Mouse (Mus musculus): ENCODE results near the gene Rad50. TPM values are rescaled to one million over a fixed set of nuclear protein-coding genes. Genes with fewer than 3 reads are reported as not detected.

Gene Rad50
- total RNA-seq, 2 experiments from 2014 or later = 5.2 to 6.7 TPM

- intact Hi-C loops (cut with DNase I; ENCODE audit: low total_unique reads) = no loop called here
- no peak for DNase-seq
Observed at GRCm38 (mm10) chr11:53637046-53637802, 69.9 kb downstream of the Rad50 start.

- DNase-seq = peak; percentile 16
- intact Hi-C loops (cut with DNase I; ENCODE audit: low total_unique reads) = no loop called here
Observed at GRCm38 (mm10) chr11:53636183-53636646, 70.9 kb downstream of the Rad50 start.

DNA sequence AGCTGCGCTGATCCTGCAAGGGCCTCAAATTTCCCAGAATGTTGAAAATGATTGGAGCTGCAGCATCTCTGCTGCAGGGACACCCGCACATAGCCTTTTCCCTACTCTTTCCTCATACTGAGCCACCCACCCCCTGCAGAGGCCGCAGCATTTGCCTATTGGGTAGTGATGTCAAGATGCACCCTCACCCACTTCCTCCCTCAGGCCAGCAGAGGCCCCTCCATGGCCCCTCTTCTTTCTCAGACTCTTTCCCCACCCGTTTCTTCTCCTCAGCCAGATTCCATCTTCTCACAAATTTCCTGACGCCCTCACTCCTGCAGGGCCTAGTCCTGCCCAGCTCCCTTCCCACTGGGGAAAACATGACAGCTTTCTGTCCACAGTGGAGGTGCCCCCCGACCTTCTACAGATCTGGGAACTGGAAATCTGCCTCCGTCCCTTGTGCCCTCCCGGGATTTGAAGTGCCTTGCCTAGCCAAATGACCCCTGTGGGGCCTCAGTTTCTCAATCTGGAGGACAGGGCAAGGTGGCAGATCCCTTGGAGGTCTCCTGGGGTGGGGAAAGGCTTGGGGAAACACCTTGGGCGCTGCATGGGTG is 71.4 kb downstream of the Rad50 start:
- intact Hi-C loops (cut with DNase I; ENCODE audit: low total_unique reads) = no loop called here
- DNase-seq = no peak

DNA sequence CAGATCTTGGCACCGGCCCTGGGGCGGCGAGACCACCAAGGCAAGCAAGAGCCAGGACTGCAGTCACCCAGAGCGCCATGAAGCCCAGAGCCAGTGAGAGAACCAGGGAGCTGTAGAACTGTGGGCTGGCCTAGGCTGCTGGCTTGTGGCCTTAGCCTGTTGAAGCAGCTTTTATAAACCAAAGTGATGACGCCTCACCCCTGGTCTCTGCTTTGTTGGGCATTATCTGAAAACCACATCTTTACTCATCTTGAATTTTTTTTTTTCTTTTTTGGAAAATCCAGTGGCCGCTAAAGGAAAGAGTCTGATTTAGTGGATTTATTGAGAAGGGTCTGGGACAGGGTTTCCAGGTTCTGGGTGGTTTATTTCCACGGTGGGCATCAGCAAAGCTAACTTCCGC is 72.6 kb downstream of the Rad50 start, which contains the start of gene Il13:
TSS of gene Il13 (minus strand) at position 147 of the 400 bp plus-strand sequence.
- intact Hi-C loops (cut with DNase I; ENCODE audit: low total_unique reads) = loop anchor here (5.0 kb wide), 1 partner anchor 47 kb away; no protein-coding TSS in a partner anchor
- no peak for DNase-seq

DNA sequence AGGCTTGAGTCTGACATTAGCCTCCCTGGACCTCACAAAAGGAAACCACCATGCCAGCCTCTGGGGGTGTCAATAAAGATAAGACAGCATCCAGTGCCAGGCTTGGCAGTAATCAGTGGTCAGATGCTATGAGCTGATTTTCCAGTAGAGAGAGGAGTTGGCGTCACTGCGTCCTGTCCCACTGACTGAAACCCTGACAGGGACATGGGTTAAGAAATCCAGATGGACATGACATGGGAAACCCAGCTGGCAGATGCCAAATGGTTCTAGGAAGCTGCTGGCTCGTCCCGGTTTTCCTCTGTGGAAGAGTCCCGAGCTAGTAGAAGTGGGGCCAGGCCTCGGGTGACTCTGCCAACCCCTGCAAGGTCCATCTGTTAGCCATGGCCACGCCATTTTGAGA is 73.5 kb downstream of the Rad50 start:
- intact Hi-C loops (cut with DNase I; ENCODE audit: low total_unique reads) = loop anchor here (5.0 kb wide), 1 partner anchor 46 kb away; no protein-coding TSS in a partner anchor
- DNase-seq = no peak

DNA sequence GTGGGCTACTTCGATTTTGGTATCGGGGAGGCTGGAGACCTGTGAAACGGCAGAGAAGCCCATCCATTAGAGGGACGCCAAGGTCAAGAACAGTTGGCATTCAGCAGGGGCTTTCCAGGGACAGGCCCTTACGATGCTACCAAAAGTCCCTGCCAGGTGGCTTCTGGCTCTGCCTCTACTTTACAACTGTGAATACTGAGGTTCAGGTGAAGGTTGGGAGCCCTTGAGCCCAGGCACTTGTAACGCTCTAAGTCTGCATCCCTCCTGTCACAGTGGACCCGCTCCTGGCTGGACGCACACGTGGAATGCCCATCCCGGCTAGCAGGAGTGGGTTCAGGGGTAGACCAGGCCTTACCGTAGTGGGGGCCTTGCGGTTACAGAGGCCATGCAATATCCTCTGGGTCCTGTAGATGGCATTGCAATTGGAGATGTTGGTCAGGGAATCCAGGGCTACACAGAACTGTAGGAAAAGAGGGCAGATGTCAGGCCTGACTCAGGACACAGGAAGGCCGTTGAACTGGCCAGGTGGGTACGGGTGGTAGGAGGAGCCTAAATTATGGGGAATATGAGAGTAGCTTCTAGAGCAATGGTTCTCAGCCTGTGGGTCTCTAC is 74.9 kb downstream of the Rad50 start:
- no peak for DNase-seq
- intact Hi-C loops (cut with DNase I; ENCODE audit: low total_unique reads) = loop anchor here (5.0 kb wide), 1 partner anchor 45 kb away; no protein-coding TSS in a partner anchor

DNA sequence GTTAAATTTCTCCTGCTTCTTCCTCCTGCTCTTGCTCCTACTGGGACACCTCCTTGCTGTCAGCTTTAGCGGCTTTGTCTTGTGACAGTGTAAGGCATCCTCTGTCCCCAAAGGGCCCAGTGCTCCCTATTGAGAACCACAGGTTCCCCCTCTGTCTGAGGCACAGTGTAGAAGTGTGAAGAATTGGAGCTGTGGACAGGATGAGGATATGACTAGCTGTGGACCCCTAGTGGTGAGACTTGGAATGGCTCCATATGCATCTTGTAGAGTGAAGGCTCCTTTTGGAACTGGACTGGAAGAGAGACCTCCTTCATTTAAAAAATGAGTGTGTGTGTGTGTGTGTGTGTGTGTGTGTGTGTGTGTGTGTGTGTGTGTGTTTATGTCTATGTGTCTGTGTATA is 79.3 kb downstream of the Rad50 start:
- DNase-seq = peak; percentile 65
- intact Hi-C loops (cut with DNase I; ENCODE audit: low total_unique reads) = loop anchor here (5.0 kb wide), 1 partner anchor 156 kb away; the partner anchor contains the start of gene Gm9837

DNA sequence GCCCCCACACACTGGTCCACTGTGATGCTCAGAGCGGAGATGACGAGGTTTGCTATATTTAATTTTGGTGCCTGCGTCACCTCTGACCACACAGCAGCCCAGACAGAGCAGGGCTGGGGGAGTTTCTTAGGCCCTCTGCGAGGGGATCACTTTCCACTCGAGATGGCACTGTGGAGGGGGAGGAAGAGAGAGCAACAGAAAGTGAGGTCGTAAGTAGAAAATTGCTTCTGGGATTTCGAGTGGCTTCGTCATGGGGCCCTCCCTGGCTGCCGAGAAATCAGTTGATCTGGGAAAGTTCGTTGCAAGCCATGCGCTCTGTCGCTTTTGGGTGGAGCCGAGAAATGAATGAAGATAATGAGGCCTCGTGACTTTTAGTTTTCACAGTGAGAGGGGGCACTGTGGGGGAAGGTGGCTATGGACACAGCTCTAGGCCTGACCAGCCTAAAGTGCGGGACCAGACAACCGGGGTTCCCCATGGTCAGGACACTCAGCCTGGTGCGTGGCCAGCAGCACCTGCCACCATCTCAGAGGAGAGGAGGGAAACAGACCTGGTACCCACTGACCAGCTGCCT is 80.2 kb downstream of the Rad50 start:
- no peak for DNase-seq
- intact Hi-C loops (cut with DNase I; ENCODE audit: low total_unique reads) = loop anchor here (5.0 kb wide), 1 partner anchor 155 kb away; the partner anchor contains the start of gene Gm9837

DNA sequence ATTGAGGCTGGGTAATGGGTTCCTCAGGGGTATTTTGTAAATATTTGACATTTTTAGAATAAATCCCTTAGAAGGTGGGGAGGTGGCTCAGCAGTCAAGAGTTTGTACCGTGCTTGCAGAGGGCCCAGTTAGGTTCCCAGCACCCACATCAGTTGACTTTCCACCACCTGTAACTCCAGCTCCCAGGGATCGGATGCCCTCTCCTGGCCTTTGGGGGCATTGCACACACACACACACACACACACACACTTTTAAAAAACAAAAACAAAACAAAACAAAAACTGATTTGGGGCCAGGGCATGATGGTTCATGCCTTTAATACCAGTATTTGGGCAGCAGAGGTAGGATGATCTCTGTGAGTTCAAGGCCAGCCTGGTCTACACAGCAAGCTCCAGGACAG is 83.0 kb downstream of the Rad50 start:
- no peak for DNase-seq
- intact Hi-C loops (cut with DNase I; ENCODE audit: low total_unique reads) = no loop called here

DNA sequence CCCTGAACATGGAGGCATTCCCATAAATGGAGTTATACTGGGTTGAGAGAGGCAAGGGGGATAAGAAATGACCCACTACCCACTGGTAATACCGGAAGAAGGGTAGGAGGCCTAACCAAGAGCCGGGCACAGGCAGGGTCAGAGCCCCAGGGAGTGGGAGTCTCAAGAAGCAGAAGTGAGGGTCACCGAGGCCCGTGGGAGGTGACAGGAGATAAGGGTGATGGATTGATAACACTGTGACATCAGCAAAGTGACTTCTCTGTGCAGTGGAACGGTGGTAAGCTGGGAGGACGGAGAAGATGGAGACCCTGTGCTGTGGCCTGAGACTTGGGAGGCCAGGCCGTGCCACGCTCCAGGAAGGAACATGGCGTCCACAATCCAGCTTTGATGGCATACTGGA is 83.5 kb downstream of the Rad50 start:
- intact Hi-C loops (cut with DNase I; ENCODE audit: low total_unique reads) = no loop called here
- no peak for DNase-seq

- intact Hi-C loops (cut with DNase I; ENCODE audit: low total_unique reads) = no loop called here
- no peak for DNase-seq
Observed at GRCm38 (mm10) chr11:53622440-53622806, 84.7 kb downstream of the Rad50 start.

GRCm38 (mm10) chr11:53621582-53622439 is 85.3 kb downstream of the Rad50 start:
- DNase-seq = no peak
- intact Hi-C loops (cut with DNase I; ENCODE audit: low total_unique reads) = no loop called here

GRCm38 (mm10) chr11:53620094-53620493 is 87.0 kb downstream of the Rad50 start:
- intact Hi-C loops (cut with DNase I; ENCODE audit: low total_unique reads) = no loop called here
- DNase-seq = no peak

GRCm38 (mm10) chr11:53619428-53619827 is 87.7 kb downstream of the Rad50 start:
- intact Hi-C loops (cut with DNase I; ENCODE audit: low total_unique reads) = no loop called here

GRCm38 (mm10) chr11:53618619-53619198 is 88.4 kb downstream of the Rad50 start, which contains the start of gene Il4:
TSS of gene Il4 (minus strand) at chr11:53618669.
- intact Hi-C loops (cut with DNase I; ENCODE audit: low total_unique reads) = no loop called here
- DNase-seq = no peak

More at GRCm38 (mm10) chr11:53619428-53619827, 87.7 kb downstream of the Rad50 start:
- no peak for DNase-seq

DNA sequence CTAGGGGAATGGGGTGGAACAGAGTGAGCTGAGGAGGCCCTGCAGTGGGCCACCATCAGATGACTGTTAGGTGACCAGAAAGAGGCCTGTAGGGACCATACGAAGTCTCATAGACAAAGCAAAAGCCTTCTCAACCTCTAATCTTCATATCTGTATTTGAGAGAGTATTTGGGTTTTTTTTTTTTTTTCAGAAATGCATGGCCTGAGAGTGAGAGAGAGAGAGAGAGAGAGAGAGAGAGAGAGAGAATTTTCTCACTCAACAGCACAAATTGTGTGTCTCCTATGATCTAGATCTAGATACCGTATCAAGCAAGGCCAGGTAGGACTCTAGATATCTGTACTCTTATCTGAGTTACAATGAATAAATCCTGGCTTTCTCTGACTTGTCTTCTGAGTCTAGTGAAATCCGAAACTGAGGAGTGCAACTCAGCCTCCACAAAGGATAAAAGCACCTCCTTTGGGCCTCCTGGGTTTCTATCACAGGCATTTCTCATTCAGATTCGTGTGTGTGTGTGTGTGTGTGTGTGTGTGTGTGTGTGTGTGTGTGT is 89.5 kb downstream of the Rad50 start:
- no peak for DNase-seq
- intact Hi-C loops (cut with DNase I; ENCODE audit: low total_unique reads) = no loop called here

DNA sequence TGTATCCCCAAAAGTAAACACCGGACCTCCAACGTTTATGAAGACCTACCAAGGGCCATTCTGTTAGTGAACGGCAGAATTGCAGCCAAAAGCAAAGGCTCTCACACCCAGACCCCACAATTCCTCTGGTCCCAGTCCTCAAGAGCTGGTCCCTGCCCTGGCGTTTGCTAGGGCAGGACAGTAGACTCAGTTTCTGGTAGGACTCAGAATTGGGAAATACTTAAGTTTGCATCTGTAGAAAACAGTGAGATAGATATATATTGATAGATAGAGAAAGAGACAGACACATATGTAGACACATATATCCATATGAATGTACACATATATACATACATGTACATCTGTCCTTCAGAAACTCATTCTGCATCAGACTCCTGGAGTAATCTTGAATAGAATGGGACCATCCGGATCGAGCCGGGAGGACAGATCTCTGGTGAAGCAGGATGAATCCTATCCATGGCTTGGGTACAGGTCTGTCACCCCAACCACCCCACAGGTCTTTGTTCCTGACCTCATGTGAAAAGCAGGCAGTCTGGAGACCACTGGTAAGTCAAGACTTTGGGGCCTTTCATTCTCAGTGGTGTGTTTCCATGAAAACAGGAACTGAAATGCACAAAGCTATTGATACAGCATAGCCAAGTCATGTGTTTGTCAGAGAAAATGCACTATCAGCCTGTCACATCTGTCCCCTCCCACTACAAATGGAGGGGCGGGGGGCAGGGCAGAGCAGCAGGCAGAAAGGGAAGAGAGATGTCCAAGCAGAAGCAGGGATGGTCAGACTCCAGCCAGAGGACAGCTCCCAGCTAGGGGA is 90.2 kb downstream of the Rad50 start:
- no peak for DNase-seq

DNA sequence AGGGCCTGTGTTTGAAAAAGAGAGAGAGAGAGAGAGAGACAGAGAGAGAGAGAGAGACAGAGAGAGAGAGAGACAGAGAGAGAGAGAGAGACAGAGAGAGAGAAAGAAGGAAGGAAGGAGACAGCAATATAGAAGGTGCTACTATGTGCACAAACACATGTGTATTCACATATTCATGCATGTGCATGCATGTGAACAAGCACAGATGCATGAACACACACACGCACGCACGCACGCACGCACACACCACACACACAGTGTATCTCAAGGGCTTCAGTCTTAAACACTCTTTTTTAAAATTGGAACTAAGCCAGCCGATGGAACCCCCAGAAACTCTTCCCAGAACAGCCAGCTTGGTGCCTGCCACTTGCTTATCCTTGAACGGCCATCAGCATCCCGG is 91.5 kb downstream of the Rad50 start:
- no peak for DNase-seq
- intact Hi-C loops (cut with DNase I; ENCODE audit: low total_unique reads) = no loop called here

More for the DNA sequence above, 90.2 kb downstream of the Rad50 start:
- intact Hi-C loops (cut with DNase I; ENCODE audit: low total_unique reads) = no loop called here

Data from gastrocnemius, postnatal 14 days (tissue).